Mouse (Mus musculus): ENCODE data around the gene Btbd9.

GRCm38 (mm10) chr17:30480381-30480780 lies 95.9 kb downstream of the Btbd9 start:
- TF ChIP-seq POLR2A (IDR thresholded peaks at IDR 0.05; ENCODE audit: low read depth, low read length) = no peak
- no peak for TF ChIP-seq CTCF (IDR thresholded peaks at IDR 0.05; ENCODE audit: extremely low read depth, insufficient read depth, insufficient read length, insufficient replicate concordance)
